Mouse (Mus musculus) naive thymus-derived CD4-positive, alpha-beta T cell, adult 2 months (primary cell): ENCODE results near the gene Med10.

Experiments used
- DNase-seq: peaks from one replicate; pipeline ENCODE4 v3.0.0-alpha.2; 2011; ENCODE audit warnings: low read depth

Med10 gene

GRCm38 (mm10) chr13:69830606-69831005 is 28.4 kb downstream of the Med10 start:
- no peak for DNase-seq

GRCm38 (mm10) chr13:69832578-69832977 is 30.4 kb downstream of the Med10 start:
- no peak for DNase-seq

GRCm38 (mm10) chr13:69833416-69833815 is 31.2 kb downstream of the Med10 start:
- no peak for DNase-seq

- no peak for DNase-seq
These were observed 43.4 kb downstream of the Med10 start for GRCm38 (mm10) chr13:69845592-69845991.

- no peak for DNase-seq
These were observed 47.4 kb downstream of the Med10 start for GRCm38 (mm10) chr13:69849579-69849978.

GRCm38 (mm10) chr13:69852313-69852712 is 50.1 kb downstream of the Med10 start:
- no peak for DNase-seq

- DNase-seq: no peak
These were observed 51.3 kb downstream of the Med10 start for GRCm38 (mm10) chr13:69853425-69854043.

- no peak for DNase-seq
These were observed 53.7 kb downstream of the Med10 start for GRCm38 (mm10) chr13:69855941-69856340.

GRCm38 (mm10) chr13:69862276-69862675 is 60.1 kb downstream of the Med10 start:
- DNase-seq: no peak

- no peak for DNase-seq
These were observed 62.7 kb downstream of the Med10 start for GRCm38 (mm10) chr13:69864911-69865310.
